Mouse (Mus musculus) skeletal muscle tissue, adult 2 months (tissue): ENCODE results near the gene Hs3st5.
"Not testable (repeated sequence)": the region's sequence is repeated elsewhere in the genome, so short reads cannot be mapped to it uniquely, and the experiment has no call there.

Experiments
- DNase-seq: peaks from one replicate; pipeline ENCODE4 v3.0.0-alpha.2; 2012; ENCODE audit warnings: low read depth, low spot score

Gene Hs3st5

DNA sequence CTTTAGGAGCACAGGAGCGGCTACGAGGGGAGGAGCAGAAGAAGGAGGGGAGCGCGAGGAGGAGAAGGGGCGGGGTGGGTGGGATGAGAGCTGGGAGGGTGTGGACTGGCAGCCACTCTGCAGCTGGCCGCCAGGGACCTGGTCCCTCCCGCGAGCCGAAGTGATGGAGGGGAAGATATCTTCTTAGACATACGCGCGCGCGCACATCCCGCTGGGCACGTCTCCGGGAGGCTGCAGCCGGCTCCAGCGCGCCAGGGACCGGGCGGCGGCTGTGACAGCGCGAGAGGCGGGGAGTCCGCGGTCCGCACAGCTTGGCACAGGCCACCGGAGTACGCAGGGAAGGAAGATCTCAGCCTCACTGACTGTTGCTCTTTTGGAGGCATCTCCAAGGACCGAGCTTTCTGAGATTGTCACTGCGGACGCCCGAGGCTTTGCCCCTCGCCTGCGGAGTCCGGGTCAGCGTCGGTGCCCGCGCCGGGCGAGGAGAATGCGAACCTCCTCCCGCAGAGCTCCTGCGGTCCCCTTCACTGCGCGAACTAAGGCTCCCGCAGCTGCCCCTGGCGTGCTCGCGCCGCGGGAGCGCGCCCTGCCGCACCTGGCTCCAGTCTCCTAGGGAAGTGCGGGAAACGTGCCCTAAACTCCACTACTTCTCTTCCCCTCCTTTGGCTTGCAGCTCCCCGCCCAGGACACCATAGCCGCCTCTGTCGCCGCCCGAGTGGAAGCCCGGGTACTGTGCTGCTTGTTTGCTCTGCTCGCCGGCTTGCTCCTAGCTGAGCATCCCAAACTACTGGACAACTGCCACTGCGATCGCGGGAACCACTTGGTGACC, at the start of gene Hs3st5:
TSS of gene Hs3st5 (plus strand) at position 88 of the 829 bp plus-strand sequence.
- no peak for DNase-seq

DNA sequence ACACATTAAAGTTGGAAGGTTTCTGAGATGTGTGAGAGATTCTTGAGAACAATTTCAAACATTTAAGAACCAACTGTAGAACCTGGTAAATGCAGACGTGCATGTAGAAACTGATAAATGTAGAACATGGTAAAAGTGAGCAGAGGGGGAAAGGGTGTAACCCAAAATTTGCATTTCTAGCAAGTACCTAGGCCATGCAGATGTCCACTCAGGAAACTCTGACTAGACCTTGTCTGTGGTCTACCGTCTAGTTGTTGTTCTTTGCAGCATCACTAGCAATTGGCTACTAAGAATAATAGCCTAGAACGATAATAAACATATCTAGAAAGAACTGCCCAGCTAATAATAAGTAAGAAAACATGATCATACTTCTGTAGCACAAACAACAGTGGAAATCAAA, 38.0 kb upstream of the Hs3st5 start:
- DNase-seq, result no peak

DNA sequence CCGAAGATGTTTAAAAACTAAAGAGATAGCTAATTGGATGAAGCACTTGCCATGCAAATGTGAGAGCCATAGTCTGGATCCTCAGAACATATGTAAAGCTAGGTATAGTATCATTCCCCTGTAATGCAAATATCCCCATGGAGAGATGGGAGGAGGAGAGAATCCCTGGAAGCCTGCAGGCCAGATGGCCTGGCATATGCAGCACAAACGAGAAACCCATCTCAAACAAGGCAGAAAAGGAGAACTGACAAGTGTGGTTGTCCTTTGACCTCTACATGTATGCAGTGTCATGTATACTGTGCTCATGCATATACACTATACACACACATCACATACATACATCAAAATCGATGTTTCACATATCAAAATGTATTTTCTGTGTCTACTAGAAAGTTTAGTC, 35.5 kb upstream of the Hs3st5 start:
- no peak for DNase-seq

GRCm38 (mm10) chr10:36474834-36475233, 31.8 kb upstream of the Hs3st5 start:
- DNase-seq, result no peak

- DNase-seq, result no peak
These were observed 29.1 kb upstream of the Hs3st5 start for GRCm38 (mm10) chr10:36477543-36477942.

GRCm38 (mm10) chr10:36483362-36483761, 23.3 kb upstream of the Hs3st5 start:
- DNase-seq, result no peak

DNA sequence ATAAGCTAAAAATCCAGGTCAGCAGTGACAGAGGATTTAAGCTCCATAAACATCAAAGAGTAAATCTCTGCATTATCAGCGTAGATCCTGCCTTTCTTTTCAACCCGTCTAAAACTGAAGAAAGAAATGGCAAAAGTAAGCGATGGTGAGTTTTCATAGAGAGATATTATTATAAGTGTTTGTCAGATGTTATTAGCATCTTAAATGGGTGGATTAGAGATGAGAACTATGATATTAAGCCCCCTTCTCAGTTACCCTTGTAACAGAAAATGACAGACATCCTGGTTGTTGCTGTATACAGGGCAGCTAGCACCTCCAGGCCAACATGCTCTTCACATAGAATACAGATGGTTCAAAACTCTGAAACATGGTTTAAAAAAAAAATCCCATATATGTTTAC, 22.6 kb upstream of the Hs3st5 start:
- no peak for DNase-seq

DNA sequence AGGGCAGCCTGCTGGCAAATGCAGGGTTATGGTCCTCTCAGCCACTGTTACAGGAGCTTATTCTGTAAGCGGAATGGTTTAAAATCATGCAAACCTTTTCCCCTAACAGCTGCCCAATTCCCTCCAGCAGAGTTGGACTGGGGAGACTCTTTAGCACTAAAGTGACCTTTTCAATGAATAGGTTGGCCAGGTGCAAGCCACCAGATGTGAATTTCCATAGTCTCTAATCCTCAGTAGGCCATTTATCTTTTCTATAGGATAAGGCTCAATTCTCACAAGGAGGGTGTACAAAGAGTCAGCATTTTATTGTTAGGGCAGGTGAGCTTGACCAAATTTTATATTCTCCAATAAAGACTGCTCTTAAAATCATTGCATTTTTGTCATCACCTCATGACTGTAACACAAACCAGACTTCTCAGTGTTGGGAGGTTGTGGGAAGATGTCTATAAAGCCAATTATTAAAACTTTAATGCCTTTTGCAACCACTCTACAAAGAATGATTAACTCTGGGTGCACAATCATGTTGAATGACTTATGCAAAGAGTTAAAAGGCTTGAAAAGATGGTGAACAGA, 21.8 kb upstream of the Hs3st5 start:
- no peak for DNase-seq

DNA sequence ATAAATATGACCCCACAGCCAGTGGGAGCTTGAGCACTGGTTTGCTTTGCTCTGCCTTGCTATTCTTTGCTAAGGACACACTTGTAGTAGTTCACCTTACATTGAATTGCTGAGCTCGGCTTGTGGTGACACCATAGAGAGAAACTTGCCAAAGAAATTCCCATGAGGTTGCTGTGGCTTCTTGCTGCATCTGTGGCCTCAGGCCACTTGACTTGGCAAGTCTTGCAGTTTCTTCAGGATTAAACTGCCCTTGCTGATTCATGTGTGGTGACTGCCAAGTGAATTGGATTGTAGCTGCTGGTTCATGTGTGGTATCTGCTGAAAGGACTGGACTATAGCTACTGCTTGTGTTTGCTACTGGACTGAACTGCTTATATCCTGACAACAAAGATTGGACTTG, 13.0 kb upstream of the Hs3st5 start:
- DNase-seq, result no peak

GRCm38 (mm10) chr10:36499713-36500112, 6.9 kb upstream of the Hs3st5 start:
- DNase-seq, result no peak

GRCm38 (mm10) chr10:36506033-36506726, 434 bp upstream of the Hs3st5 start:
- no peak for DNase-seq

DNA sequence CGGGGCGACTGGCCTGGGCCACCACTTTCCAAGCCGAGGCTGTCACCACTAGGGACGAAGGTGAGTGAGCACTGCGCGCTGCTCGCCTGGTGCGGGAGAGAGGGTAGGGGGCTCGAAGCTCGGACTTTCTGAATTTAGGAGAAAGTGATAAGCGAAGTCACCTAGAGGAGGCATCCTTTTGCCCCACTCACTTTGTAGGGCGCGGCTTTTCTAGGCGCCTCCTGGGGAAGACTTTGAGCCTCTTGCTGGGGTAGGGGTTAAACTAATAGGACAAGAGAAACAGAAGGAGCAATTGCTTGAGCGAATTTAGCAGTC, 899 bp downstream of the Hs3st5 start:
- no peak for DNase-seq

GRCm38 (mm10) chr10:36507991-36508546, 1.5 kb downstream of the Hs3st5 start:
- DNase-seq, result no peak

DNA sequence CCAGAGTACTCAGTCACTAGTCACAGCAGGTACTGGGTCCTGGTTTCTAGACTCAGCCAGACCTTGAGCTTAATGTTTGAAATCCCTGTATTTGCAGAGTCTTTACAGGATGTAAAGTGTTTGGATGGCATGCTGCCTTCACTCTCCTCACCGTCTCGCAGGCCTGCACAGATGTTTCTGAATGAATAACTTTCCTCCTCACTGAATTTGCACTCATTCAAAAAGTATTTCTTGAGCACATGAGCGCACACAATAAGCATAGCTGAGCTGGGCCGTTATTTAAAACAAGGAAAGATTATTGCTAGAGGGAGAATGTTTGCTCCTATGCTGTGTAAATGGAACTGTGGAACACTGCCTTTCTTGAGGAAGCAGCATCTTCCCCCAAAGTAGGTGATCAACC, 2.9 kb downstream of the Hs3st5 start:
- no peak for DNase-seq

GRCm38 (mm10) chr10:36523881-36524280, 17.3 kb downstream of the Hs3st5 start:
- no peak for DNase-seq

- DNase-seq, result no peak
These were observed 27.2 kb downstream of the Hs3st5 start for GRCm38 (mm10) chr10:36533633-36534335.

- no peak for DNase-seq
These were observed 40.0 kb downstream of the Hs3st5 start for GRCm38 (mm10) chr10:36546622-36547021.

DNA sequence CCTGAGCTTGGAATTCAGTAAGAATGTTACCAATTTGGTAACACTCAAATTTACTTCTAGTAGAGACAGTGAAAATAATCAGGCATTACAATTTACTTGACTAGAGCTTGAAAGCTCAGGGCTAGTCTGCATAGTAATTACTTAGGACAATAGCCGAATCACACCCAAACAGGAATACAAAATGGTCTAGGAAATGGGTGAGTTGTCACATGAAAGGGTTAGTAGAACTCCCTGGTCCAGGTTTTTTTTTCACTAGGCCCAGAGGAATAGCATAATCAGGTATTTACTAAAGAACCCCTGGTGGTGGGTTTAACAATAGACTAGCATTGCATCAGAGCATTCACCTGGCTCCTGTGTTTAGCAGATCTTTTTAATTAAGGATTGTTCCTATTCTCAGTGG, 41.1 kb downstream of the Hs3st5 start:
- not testable (repeated sequence) for DNase-seq

DNA sequence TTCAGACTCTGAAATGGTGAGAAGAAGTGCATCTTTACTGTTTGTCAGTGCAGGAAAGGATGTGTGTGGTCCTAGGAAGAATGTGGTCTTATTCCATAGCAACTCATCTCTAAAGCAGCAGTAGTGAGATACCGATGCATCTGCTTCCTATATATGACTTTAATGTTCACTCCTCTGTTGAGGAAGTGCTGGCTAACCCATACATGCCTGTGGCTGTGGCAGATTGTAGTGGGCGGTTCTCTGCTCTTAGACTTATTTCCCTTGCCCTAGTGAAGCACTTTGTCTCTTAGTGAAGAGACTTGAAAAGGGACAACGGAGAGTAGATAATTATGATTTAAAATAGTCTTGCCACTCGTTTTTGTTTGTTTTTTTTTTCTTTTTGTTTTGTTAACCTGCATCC, 47.4 kb downstream of the Hs3st5 start:
- DNase-seq, result no peak

- DNase-seq, result no peak
These were observed 48.6 kb downstream of the Hs3st5 start for GRCm38 (mm10) chr10:36554941-36555888.

- DNase-seq, result no peak
These were observed 49.5 kb downstream of the Hs3st5 start for GRCm38 (mm10) chr10:36556128-36556527.
